Mouse (Mus musculus) left cerebral cortex, postnatal 36 days (tissue): ENCODE results near the gene Gm45234. TPM values are rescaled to one million over a fixed set of nuclear protein-coding genes. Genes with fewer than 3 reads are reported as not detected.
A peak's percentile ranks its signal among the peaks of the same experiment; 100 is the strongest.

ENCODE experiments used
- DNase-seq, 2 experiments: peaks; one replicate each; pipeline ENCODE4 v3.0.0; 2021 to 2022; ENCODE audit warnings: low spot score in 2 of 2, mixed read lengths in 1 of 2
- intact Hi-C: fragments of 180-260 bp; cut with DNase I; formaldehyde crosslinking; loops from one replicate; pipeline ENCODE4 v1.15.1; 2025
- total RNA-seq, 2 experiments: library from RNA; stranded (reverse); gene quantifications; 2 replicates each; pipeline ENCODE4 v1.2.3; 2021

Gene Gm45234
- total RNA-seq, 2 experiments from 2014 or later, result not detected

- intact Hi-C loops, result no loop called here
These were observed 36.4 kb downstream of the Gm45234 start for GRCm38 (mm10) chr6:124719354-124719978.

DNA sequence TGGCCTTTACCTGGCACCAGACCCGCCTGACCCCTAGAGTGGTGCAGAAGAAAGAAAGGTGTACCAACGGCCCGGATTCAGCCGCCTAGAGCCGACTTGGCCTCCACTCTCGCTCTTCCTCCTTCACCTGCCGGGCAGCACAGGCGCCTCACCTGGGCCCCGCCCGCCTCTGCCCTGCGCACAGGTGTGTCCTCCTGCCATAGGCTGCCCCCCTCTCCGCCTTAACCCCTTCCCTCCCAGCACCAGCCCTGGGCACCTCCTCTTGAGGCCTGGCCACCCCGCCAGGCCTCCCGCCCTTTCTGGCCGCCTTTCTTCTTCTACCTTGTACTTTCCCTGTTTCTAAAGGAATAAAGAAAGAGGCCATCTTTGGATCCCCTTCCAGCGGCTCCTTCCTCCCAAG, 37.1 kb downstream of the Gm45234 start:
- DNase-seq, result no peak
- intact Hi-C loops, result no loop called here

More at GRCm38 (mm10) chr6:124719354-124719978, 36.4 kb downstream of the Gm45234 start:
- DNase-seq, result no peak

GRCm38 (mm10) chr6:124717968-124718367, 37.9 kb downstream of the Gm45234 start:
- intact Hi-C loops, result no loop called here

DNA sequence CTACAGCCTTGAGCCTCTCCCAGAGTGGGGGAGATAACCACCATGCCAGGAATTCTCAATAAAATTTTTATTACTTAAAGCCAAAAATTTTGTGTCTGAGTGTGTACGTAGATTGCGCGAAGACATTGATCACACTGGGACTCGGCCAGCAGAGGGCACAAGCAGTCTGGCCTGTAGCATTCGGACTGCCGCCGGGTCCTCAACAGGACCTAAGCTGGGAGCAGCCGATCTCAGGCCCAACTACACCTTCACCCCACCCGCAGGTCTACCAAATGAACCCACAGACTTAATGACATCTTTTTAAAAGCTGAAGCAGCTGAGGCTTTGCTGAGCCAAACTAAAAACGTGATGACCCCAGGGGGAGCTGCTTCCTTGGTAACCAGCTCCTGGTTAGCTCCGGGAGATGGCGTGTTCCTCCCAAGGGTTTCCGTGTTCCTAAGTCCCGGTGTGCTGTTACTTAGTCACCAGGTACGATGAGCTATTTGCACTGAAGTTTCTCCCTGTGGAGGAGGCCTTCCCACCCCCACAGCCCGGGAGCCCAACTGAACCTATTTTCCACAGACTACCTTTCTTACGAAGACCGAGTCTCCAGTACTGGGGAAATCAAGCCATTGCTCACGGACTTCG, 38.8 kb downstream of the Gm45234 start:
- intact Hi-C loops, result no loop called here
- peak in 1 of 2 experiments; percentile 26 for DNase-seq

More at GRCm38 (mm10) chr6:124717968-124718367, 37.9 kb downstream of the Gm45234 start:
- no peak for DNase-seq

GRCm38 (mm10) chr6:124712918-124713317, 42.9 kb downstream of the Gm45234 start:
- no peak for DNase-seq
- intact Hi-C loops, result loop anchor here (1.0 kb wide), 2 partner anchors 28 to 32 kb away; partner anchors contain the start of gene Grcc10

DNA sequence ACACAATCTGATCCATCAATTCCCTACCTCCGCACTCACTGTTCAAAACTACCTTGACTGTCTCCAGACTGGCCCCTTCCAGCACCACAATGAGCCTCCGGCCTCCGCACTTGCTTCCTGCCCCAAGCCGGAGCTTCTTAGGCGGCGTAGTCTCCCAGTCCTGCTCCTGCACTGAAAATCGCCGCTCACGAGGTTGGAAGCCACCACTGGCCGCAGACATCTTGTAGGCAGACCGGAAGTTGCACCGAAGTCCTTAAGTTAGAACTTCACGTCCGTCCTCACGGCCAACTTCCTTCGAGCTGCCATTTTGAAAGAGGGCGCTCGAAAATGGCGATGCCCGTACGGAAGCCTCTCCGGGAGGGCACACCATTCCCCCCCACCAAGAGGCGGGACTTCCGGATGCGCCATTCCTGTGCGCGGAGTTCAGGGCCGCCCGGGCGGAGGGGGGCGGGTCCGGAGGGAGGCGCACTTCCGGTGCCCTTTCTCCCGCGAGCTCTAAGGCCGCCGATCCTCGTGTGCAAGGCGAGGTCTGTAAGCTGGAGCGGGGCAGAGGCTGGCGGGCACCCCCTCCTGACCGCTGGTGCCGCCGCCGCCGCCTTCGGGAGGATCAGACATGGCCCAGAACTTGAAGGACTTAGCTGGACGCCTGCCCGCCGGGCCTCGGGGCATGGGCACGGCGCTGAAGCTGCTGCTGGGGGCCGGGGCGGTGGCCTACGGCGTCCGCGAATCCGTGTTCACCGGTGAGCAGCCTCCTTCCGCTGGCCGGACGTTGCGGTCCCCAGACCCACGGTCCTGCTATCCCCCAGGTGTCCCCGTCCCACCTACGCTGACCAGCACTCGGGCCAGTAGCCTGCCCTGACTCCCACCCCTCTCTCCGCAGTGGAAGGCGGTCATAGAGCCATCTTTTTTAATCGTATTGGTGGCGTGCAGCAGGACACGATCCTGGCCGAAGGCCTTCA, 43.7 kb downstream of the Gm45234 start, which contains the start of the genes Emg1 and Phb2:
Emg1 (minus strand) TSS at position 355 of the 959 bp plus-strand sequence.
Phb2 (plus strand) TSS at position 513 of the 959 bp plus-strand sequence.
- peak; percentile 97 to 99 for DNase-seq
- intact Hi-C loops, result loop anchor here (1.0 kb wide), 2 partner anchors 29 to 33 kb away; partner anchors contain the start of gene Grcc10

DNA sequence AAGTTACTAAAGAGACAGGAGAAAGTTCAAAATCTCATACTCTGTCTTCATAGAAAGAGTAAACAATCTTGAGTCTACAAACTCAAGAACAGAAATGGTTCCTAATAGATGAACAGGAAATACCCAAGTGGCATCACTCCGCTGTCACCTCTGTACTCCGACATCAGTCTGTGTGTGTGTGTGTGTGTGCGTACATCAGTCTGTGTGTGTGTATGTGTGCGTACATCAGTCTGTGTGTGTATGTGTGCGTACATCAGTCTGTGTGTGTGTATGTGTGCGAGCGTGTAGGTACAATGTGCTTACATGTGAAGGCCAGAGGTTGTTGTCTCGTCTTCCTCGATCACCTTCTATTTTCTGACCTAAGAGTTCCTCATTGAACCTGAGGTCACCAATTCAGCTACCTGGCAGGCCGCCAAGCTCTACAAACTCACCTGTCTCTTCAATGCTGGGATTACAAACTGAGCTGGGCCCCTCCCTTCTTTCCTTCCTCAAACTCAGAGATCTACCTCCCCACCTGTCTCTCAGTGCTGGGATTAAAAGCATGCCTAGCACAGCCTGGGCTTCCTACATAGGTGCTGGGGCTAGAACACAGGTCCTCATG, 47.4 kb downstream of the Gm45234 start:
- intact Hi-C loops, result no loop called here

DNA sequence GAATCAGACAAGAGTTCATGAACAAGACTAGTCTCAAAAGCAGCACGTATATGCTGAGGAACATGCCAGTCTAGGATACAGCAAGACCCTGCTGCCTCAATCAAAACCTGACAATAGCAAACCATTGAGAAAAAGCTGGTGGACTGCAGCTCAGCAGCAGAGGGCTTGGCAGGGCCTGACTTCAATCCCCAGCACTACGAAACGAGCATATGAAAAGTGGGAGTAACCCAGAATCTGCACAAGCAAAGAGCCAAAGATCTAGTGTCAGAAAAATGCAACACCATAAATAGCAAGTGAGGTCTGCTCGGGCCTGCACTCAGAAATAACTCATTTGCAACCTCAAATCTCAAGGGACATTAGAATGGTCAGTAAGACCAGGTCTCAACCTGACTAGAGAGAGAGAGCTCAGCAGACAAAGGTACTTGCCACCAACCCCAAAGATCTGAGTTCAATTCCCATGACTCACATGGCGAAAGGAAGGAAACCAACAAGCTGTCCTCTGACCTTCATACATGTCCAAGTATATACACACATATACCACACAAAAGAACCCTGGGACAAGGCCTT, 49.7 kb downstream of the Gm45234 start:
- no peak for DNase-seq
- intact Hi-C loops, result no loop called here

More for the DNA sequence above, 47.4 kb downstream of the Gm45234 start:
- DNase-seq, result no peak

- intact Hi-C loops, result loop anchor here (5.0 kb wide), 1 partner anchor 42 kb away; the partner anchor contains the start of gene Lpcat3
- DNase-seq, result no peak
These were observed 51.4 kb downstream of the Gm45234 start for GRCm38 (mm10) chr6:124704417-124704816.

DNA sequence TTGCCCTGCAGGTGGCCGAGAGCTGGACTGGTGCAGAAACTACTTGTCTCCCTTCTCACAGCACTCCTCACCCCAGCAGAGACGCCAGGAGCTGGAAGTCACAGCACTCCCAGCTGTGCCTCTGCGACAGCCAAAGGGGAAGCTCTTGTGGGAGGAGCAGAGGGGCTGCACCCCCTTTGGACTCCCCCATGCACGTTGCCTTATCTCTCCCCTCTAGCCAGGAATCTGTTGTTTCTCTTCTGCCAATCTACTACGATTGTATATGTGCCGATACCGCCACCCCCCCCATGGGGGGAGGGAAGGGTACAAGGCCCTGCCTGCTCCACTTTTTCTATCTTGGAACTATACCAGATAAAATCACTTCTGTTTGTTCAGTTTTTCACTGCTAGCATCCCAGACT, 52.0 kb downstream of the Gm45234 start:
- intact Hi-C loops, result loop anchor here (5.0 kb wide), 1 partner anchor 41 kb away; the partner anchor contains the start of gene Lpcat3
- DNase-seq, result no peak

DNA sequence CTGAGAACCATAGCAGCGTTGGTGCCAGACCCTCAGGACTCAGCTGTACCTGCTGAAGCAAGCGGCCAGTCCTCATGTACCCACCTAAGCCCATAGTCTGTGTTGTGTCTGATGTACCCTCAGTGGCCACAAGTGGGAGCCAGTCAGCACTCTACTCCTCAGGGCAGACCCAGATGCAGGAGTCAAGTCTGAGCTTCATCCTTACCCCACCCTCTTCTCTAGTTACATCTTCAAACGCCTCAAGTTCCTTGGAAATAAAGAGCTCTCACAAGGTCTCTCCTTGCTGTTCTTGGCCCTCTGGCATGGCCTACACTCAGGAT, 53.1 kb downstream of the Gm45234 start:
- intact Hi-C loops, result loop anchor here (5.0 kb wide), 1 partner anchor 40 kb away; the partner anchor contains the start of gene Lpcat3
- DNase-seq, result peak; percentile 51 to 70

- intact Hi-C loops, result loop anchor here (5.0 kb wide), 1 partner anchor 40 kb away; the partner anchor contains the start of gene Lpcat3
- no peak for DNase-seq
These were observed 53.6 kb downstream of the Gm45234 start for GRCm38 (mm10) chr6:124702102-124702783.

- DNase-seq, result no peak
- intact Hi-C loops, result loop anchor here (5.0 kb wide), 1 partner anchor 39 kb away; the partner anchor contains the start of gene Lpcat3
These were observed 54.5 kb downstream of the Gm45234 start for GRCm38 (mm10) chr6:124701338-124701737.

GRCm38 (mm10) chr6:124699962-124700610, 55.7 kb downstream of the Gm45234 start:
- intact Hi-C loops, result loop anchor here (5.0 kb wide), 1 partner anchor 38 kb away; the partner anchor contains the start of gene Lpcat3
- DNase-seq, result peak; percentile 51 to 70

GRCm38 (mm10) chr6:124699366-124699765, 56.5 kb downstream of the Gm45234 start:
- intact Hi-C loops, result no loop called here
- DNase-seq, result no peak

GRCm38 (mm10) chr6:124698751-124699150, 57.1 kb downstream of the Gm45234 start:
- no peak for DNase-seq
- intact Hi-C loops, result no loop called here

GRCm38 (mm10) chr6:124696441-124697150, 59.2 kb downstream of the Gm45234 start:
- DNase-seq, result no peak
- intact Hi-C loops, result no loop called here
